Mouse (Mus musculus) lung, embryonic 14.5 days (tissue): ENCODE data around the gene Osm. TPM values are rescaled to one million over a fixed set of nuclear protein-coding genes. Genes with fewer than 3 reads are reported as not detected.
A peak's percentile ranks its signal among the peaks of the same experiment; 100 is the strongest.

Source experiments
- ATAC-seq: fragments of 200-750 bp; cut with Nextera tagmentation; 2 replicates; pipeline ENCODE4 v1.8.0; 2017; ENCODE audit warnings: mild to moderate bottlenecking, moderate TSS enrichment, moderate library complexity; ENCODE audit not compliant: insufficient read depth
- DNase-seq: peaks from one replicate; pipeline ENCODE4 v3.0.0-alpha.2; 2015
- H3K27ac ChIP-seq: fragments of 300-500 bp; sonication (generic); 2 replicates; pipeline ENCODE4 v1.5.1; 2014; ENCODE audit warnings: low read depth, mild to moderate bottlenecking, moderate library complexity
- H3K27me3 ChIP-seq: fragments of 300-500 bp; sonication (generic); 2 replicates; pipeline ENCODE4 v1.6.1; 2014; ENCODE audit warnings: low read length, control low read depth; ENCODE audit not compliant: insufficient read depth
- H3K36me3 ChIP-seq: fragments of 300-500 bp; sonication (generic); 2 replicates; pipeline ENCODE4 v1.6.1; 2014; ENCODE audit warnings: control low read depth; ENCODE audit not compliant: insufficient read depth
- H3K4me1 ChIP-seq: fragments of 300-500 bp; sonication (generic); 2 replicates; pipeline ENCODE4 v1.6.1; 2014; ENCODE audit warnings: antibody characterized with exemption, control low read depth; ENCODE audit not compliant: insufficient read depth
- H3K4me2 ChIP-seq: fragments of 300-500 bp; sonication (generic); 2 replicates; pipeline ENCODE4 v1.6.1; 2014; ENCODE audit warnings: mild to moderate bottlenecking
- H3K4me3 ChIP-seq: fragments of 300-500 bp; sonication (generic); 2 replicates; pipeline ENCODE4 v1.5.1; 2014; ENCODE audit warnings: low read depth, low read length
- H3K9ac ChIP-seq: fragments of 300-500 bp; sonication (generic); 2 replicates; pipeline ENCODE4 v1.6.1; 2014
- H3K9me3 ChIP-seq: fragments of 300-500 bp; sonication (generic); 2 replicates; pipeline ENCODE4 v1.6.1; 2016; ENCODE audit warnings: low read depth, low read length, control low read depth
- CTCF ChIP-seq: IDR thresholded peaks from 2 replicates; pipeline ENCODE4 v1.5.1; 2016; ENCODE audit warnings: antibody characterized with exemption, low read depth
- WGBS: fragments of 180-500 bp; shearing (Covaris S2); extraction: QIAGEN DNeasy Blood & Tissue Kit; methylation state at CpG from one replicate; pipeline ENCODE4 v1.1.7; 2014; 5-methylcytosine and 5-hydroxymethylcytosine counted together
- polyA plus RNA-seq: library from polyadenylated mRNA; unstranded; fragments of >200 nt; fragmentation: Nextera tagmentation; extraction: Ambion mirVana; gene quantifications from 2 replicates; pipeline ENCODE4 v1.2.1, GENCODE M21; 2014

Gene Osm
- polyA plus RNA-seq, 1 experiment from 2014 or later, result not detected

- no peak for TF ChIP-seq CTCF
- ATAC-seq, result no peak
- Histone ChIP-seq H3K36me3 (no peaks in the 10 kb centered on the region), H3K4me3 (no peak overlapping the region), H3K27me3 (no peaks in the 10 kb centered on the region), H3K9me3 (no peaks in the 10 kb centered on the region), H3K27ac (no peak overlapping the region), H3K4me1 (no peaks in the 10 kb centered on the region), H3K9ac (no peak overlapping the region), H3K4me2 (no peak overlapping the region)
- no peak for DNase-seq
- 81% methylated on average over 3 of the region's 3 CpGs for WGBS
Observed at GRCm38 (mm10) chr11:4195597-4196031, 40.6 kb upstream of the Osm start.

DNA sequence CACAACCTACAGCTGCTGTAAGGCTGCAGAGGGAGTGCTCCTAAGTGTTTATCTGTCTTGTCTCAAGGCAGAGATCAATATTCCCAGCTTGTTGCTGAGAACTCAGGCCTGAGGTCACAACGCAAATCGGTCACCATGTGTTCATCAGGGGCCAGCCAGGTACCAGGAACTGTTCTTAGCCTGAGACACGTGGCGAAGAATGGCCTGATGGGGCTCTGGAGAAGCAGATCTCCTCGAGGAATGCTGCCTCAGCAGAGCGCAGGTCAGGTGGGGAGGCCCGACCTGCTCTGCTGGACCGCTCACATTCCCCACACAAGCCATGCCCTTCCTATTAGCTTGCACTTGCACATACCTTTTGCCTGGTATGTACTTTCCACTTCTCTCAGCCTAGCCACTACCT is 39.6 kb upstream of the Osm start:
- no peaks in the 10 kb centered on the region for H3K9me3 ChIP-seq
- H3K4me1 ChIP-seq, result no peaks in the 10 kb centered on the region
- no peak overlapping the region for H3K27ac ChIP-seq
- H3K27me3 ChIP-seq, result no peaks in the 10 kb centered on the region
- peak; percentile 36 for DNase-seq
- TF ChIP-seq CTCF, result no peak
- no peak overlapping the region for H3K4me2 ChIP-seq
- ATAC-seq, result peak; percentile 75
- no peak overlapping the region for H3K4me3 ChIP-seq
- H3K9ac ChIP-seq, result no peak overlapping the region
- no peaks in the 10 kb centered on the region for H3K36me3 ChIP-seq
- 50% methylated on average over 8 of the region's 8 CpGs for WGBS

GRCm38 (mm10) chr11:4197691-4198090 is 38.5 kb upstream of the Osm start:
- WGBS, result 82% methylated on average over 1 of the region's 1 CpGs
- Histone ChIP-seq H3K4me3 (no peak overlapping the region), H3K4me1 (no peaks in the 10 kb centered on the region), H3K4me2 (no peak overlapping the region), H3K27ac (no peak overlapping the region), H3K36me3 (no peaks in the 10 kb centered on the region), H3K9me3 (no peaks in the 10 kb centered on the region), H3K9ac (no peak overlapping the region), H3K27me3 (no peaks in the 10 kb centered on the region)
- TF ChIP-seq CTCF, result no peak
- DNase-seq, result no peak
- no peak for ATAC-seq

GRCm38 (mm10) chr11:4201981-4202700 is 34.1 kb upstream of the Osm start:
- Histone ChIP-seq H3K9me3 (no peaks in the 10 kb centered on the region), H3K9ac (no peak overlapping the region), H3K27me3 (no peaks in the 10 kb centered on the region), H3K4me2 (no peak overlapping the region), H3K4me1 (no peaks in the 10 kb centered on the region), H3K4me3 (no peak overlapping the region), H3K27ac (no peak overlapping the region), H3K36me3 (peaks cover 8% of the 10 kb centered on the region)
- DNase-seq, result peak; percentile 59
- ATAC-seq, result no peak
- 44% methylated on average over 11 of the region's 11 CpGs for WGBS
- TF ChIP-seq CTCF, result no peak

DNA sequence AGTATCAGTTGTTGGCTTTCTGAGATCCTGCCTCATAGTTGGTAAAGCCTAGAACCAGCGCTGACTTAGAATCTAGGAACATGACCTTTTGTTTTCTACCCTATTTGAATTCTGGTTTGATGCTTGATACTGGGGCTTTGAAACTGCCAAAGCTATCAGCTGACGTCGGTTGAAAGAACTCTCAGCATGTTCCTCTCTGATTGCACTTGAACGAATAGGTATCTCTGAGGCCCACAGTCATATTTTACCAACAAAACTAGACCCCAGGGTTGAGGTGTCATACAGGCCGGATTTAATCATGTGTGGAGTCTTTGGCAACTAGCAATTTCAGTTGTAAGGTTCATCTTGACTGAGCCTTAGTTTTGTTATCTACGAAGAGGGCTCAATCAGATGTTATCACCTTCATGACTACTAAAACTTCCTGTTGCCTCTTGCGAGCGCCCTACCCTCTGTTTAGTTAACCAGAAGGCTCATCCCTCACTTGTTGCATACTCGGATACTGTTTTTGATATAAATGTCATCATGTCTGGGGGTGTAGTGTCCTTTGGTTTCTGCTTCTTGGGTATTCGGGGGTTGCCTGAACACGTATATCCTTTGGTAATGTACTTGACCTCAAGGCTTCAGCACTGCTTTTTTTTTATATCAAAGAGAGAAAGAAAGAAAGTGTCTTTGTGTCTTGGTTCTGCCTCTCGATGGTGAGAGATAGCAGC is 33.1 kb upstream of the Osm start:
- no peaks in the 10 kb centered on the region for H3K27me3 ChIP-seq
- DNase-seq, result no peak
- peaks cover 8% of the 10 kb centered on the region for H3K36me3 ChIP-seq
- no peak overlapping the region for H3K4me3 ChIP-seq
- no peak overlapping the region for H3K9ac ChIP-seq
- no peak for ATAC-seq
- H3K4me2 ChIP-seq, result no peak overlapping the region
- no peaks in the 10 kb centered on the region for H3K4me1 ChIP-seq
- no peak for TF ChIP-seq CTCF
- 65% methylated on average over 12 of the region's 12 CpGs for WGBS
- no peaks in the 10 kb centered on the region for H3K9me3 ChIP-seq
- H3K27ac ChIP-seq, result peak overlapping the region; percentile 38; the same call in 1 of the 2 replicates

DNA sequence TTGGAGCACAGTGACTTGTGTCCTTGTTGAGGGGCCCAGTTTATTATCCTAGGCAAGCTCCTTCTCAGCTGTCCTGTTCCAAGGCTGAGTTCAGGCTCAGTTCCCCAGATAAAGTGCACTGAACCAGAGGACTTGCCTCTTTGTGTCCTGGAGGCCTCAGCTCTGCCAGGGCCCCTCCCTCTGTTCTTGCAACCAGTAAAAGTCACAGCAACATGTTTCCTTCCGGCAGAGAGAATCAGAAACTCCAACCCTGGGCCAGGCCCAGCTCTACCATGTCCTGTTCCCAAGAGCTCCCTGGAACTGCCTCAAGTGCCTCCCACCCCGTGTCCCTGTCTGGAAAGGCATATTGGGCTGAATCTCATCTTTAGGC is 32.5 kb upstream of the Osm start:
- no peak for TF ChIP-seq CTCF
- Histone ChIP-seq H3K9ac (no peak overlapping the region), H3K27me3 (no peaks in the 10 kb centered on the region), H3K4me2 (no peak overlapping the region), H3K9me3 (no peaks in the 10 kb centered on the region), H3K27ac (peak overlapping the region; percentile 38; the same call in 1 of the 2 replicates), H3K36me3 (peaks cover 11% of the 10 kb centered on the region), H3K4me3 (no peak overlapping the region), H3K4me1 (no peaks in the 10 kb centered on the region)
- WGBS, result 45% methylated on average over 2 of the region's 2 CpGs
- no peak for DNase-seq
- ATAC-seq, result no peak

GRCm38 (mm10) chr11:4205097-4205655 is 31.0 kb upstream of the Osm start:
- no peaks in the 10 kb centered on the region for H3K9me3 ChIP-seq
- DNase-seq, result no peak
- H3K36me3 ChIP-seq, result peaks cover 21% of the 10 kb centered on the region
- no peak overlapping the region for H3K4me3 ChIP-seq
- no peak for ATAC-seq
- WGBS, result 66% methylated on average over 5 of the region's 5 CpGs
- H3K27ac ChIP-seq, result no peak overlapping the region
- H3K9ac ChIP-seq, result no peak overlapping the region
- no peak overlapping the region for H3K4me2 ChIP-seq
- no peaks in the 10 kb centered on the region for H3K4me1 ChIP-seq
- H3K27me3 ChIP-seq, result no peaks in the 10 kb centered on the region
- no peak for TF ChIP-seq CTCF
